Mouse (Mus musculus) right cerebral cortex, adult 18-20 months (tissue): ENCODE measurements at regions not wholly inside any gene's neighbourhood (a gene's known extent, or its start where the extent isn't known, plus 50 kb on each side); places are given as distances from the start of the nearest gene placed in this dataset.

Experiments
- DNase-seq: peaks from one replicate; pipeline ENCODE4 v3.0.0; 2022; ENCODE audit warnings: mixed read lengths

DNA sequence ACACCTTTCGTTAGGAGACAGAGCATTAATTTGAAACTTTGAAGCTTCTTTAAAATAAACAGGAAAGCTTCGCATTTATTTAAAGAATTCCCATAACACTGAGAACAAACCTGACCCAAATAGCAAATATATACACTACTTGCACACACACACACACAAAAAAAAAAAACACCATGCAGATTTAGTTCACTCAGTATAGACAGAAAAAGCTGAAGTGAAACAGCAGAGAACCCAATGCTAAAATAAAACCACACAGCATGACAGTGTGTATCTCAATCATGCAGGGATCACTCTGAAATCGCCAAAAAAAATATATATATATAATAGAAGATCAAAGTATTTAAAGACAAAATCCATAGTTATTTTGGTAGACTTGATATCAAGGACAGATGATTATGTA is 54.1 kb upstream of the Gda start:
- no peak for DNase-seq

GRCm38 (mm10) chr19:21525808-21526207 is 52.6 kb upstream of the Gda start:
- DNase-seq: peak; percentile 89
